Mouse (Mus musculus): ENCODE results near the gene Macf1. TPM values are rescaled to one million over a fixed set of nuclear protein-coding genes. Genes with fewer than 3 reads are reported as not detected.

The Macf1 gene
- polyA plus RNA-seq, 1 experiment from 2014 or later: 35.3 TPM

- H3K36me3 ChIP-seq (ENCODE audit: control insufficient read depth, insufficient read depth, low read length): no peaks in the 10 kb centered on the region
- H3K9ac ChIP-seq (ENCODE audit: low read length): no peak overlapping the region
- H3K4me2 ChIP-seq (ENCODE audit: low read depth, low read length): no peak overlapping the region
- no peaks in the 10 kb centered on the region for H3K27me3 ChIP-seq (ENCODE audit: control insufficient read depth, insufficient read depth, low read length)
- 81% methylated on average over 10 of the region's 10 CpGs for WGBS
- 0 out of 2 replicates have a peak overlapping the region, but pooled peaks have one; percentile 25 for H3K27ac ChIP-seq (ENCODE audit: low read length)
- no peak for ATAC-seq (ENCODE audit: insufficient read depth, low FRiP score)
- H3K9me3 ChIP-seq (replicated peaks; ENCODE audit: control insufficient read depth, low read length): no peaks in the 10 kb centered on the region
- H3K4me1 ChIP-seq (ENCODE audit: control insufficient read depth, insufficient read depth, low read length): peaks cover 6% of the 10 kb centered on the region
- no peak overlapping the region for H3K4me3 ChIP-seq (replicated peaks; ENCODE audit: low read length)
Observed at GRCm38 (mm10) chr4:123426429-123427080, 257.6 kb downstream of the Macf1 start.

- 0 out of 2 replicates have a peak, but pooled peaks have one; percentile 49 for ATAC-seq (ENCODE audit: insufficient read depth, low FRiP score)
- Histone ChIP-seq H3K9ac (ENCODE audit: low read length) (no peak overlapping the region), H3K27ac (ENCODE audit: low read length) (peak overlapping the region; percentile 66; the same call in 1 of the 2 replicates), H3K9me3 (replicated peaks; ENCODE audit: control insufficient read depth, low read length) (no peaks in the 10 kb centered on the region), H3K4me2 (ENCODE audit: low read depth, low read length) (no peak overlapping the region), H3K27me3 (ENCODE audit: control insufficient read depth, insufficient read depth, low read length) (no peaks in the 10 kb centered on the region), H3K36me3 (ENCODE audit: control insufficient read depth, insufficient read depth, low read length) (no peaks in the 10 kb centered on the region), H3K4me3 (replicated peaks; ENCODE audit: low read length) (no peak overlapping the region), H3K4me1 (ENCODE audit: control insufficient read depth, insufficient read depth, low read length) (peaks cover 6% of the 10 kb centered on the region)
- WGBS: 35% methylated on average over 1 of the region's 1 CpGs
Observed at GRCm38 (mm10) chr4:123425672-123426272, 258.4 kb downstream of the Macf1 start.

GRCm38 (mm10) chr4:123424050-123424449 is 260.1 kb downstream of the Macf1 start:
- ATAC-seq (ENCODE audit: insufficient read depth, low FRiP score): no peak
- H3K36me3 ChIP-seq (ENCODE audit: control insufficient read depth, insufficient read depth, low read length): no peaks in the 10 kb centered on the region
- H3K4me1 ChIP-seq (ENCODE audit: control insufficient read depth, insufficient read depth, low read length): peaks cover 6% of the 10 kb centered on the region
- no peaks in the 10 kb centered on the region for H3K27me3 ChIP-seq (ENCODE audit: control insufficient read depth, insufficient read depth, low read length)
- H3K9ac ChIP-seq (ENCODE audit: low read length): no peak overlapping the region
- no peak overlapping the region for H3K4me2 ChIP-seq (ENCODE audit: low read depth, low read length)
- H3K4me3 ChIP-seq (replicated peaks; ENCODE audit: low read length): no peak overlapping the region
- no peaks in the 10 kb centered on the region for H3K9me3 ChIP-seq (replicated peaks; ENCODE audit: control insufficient read depth, low read length)
- 89% methylated on average over 2 of the region's 2 CpGs for WGBS
- no peak overlapping the region for H3K27ac ChIP-seq (ENCODE audit: low read length)

- WGBS: 30% methylated on average over 6 of the region's 6 CpGs
- H3K9ac ChIP-seq (ENCODE audit: low read length): no peak overlapping the region
- peak; percentile 89 for ATAC-seq (ENCODE audit: insufficient read depth, low FRiP score)
- H3K4me1 ChIP-seq (ENCODE audit: control insufficient read depth, insufficient read depth, low read length): peaks cover 6% of the 10 kb centered on the region
- H3K27ac ChIP-seq (ENCODE audit: low read length): peak overlapping the region; percentile 3; the same call in 1 of the 2 replicates
- no peak overlapping the region for H3K4me3 ChIP-seq (replicated peaks; ENCODE audit: low read length)
- no peak overlapping the region for H3K4me2 ChIP-seq (ENCODE audit: low read depth, low read length)
- no peaks in the 10 kb centered on the region for H3K27me3 ChIP-seq (ENCODE audit: control insufficient read depth, insufficient read depth, low read length)
- no peaks in the 10 kb centered on the region for H3K9me3 ChIP-seq (replicated peaks; ENCODE audit: control insufficient read depth, low read length)
- no peaks in the 10 kb centered on the region for H3K36me3 ChIP-seq (ENCODE audit: control insufficient read depth, insufficient read depth, low read length)
Observed at GRCm38 (mm10) chr4:123422828-123423227, 261.3 kb downstream of the Macf1 start.

GRCm38 (mm10) chr4:123418032-123418431 is 266.1 kb downstream of the Macf1 start:
- H3K4me2 ChIP-seq (ENCODE audit: low read depth, low read length): no peak overlapping the region
- WGBS: 93% methylated on average over 3 of the region's 3 CpGs
- no peak overlapping the region for H3K4me3 ChIP-seq (replicated peaks; ENCODE audit: low read length)
- no peak overlapping the region for H3K27ac ChIP-seq (ENCODE audit: low read length)
- no peaks in the 10 kb centered on the region for H3K9me3 ChIP-seq (replicated peaks; ENCODE audit: control insufficient read depth, low read length)
- no peak for ATAC-seq (ENCODE audit: insufficient read depth, low FRiP score)
- H3K4me1 ChIP-seq (ENCODE audit: control insufficient read depth, insufficient read depth, low read length): peaks cover 5% of the 10 kb centered on the region
- H3K36me3 ChIP-seq (ENCODE audit: control insufficient read depth, insufficient read depth, low read length): no peaks in the 10 kb centered on the region
- H3K9ac ChIP-seq (ENCODE audit: low read length): no peak overlapping the region
- no peaks in the 10 kb centered on the region for H3K27me3 ChIP-seq (ENCODE audit: control insufficient read depth, insufficient read depth, low read length)

- Histone ChIP-seq H3K36me3 (ENCODE audit: control insufficient read depth, insufficient read depth, low read length) (no peaks in the 10 kb centered on the region), H3K4me1 (ENCODE audit: control insufficient read depth, insufficient read depth, low read length) (peaks cover 10% of the 10 kb centered on the region), H3K9me3 (replicated peaks; ENCODE audit: control insufficient read depth, low read length) (no peaks in the 10 kb centered on the region), H3K27ac (ENCODE audit: low read length) (no peak overlapping the region), H3K4me3 (replicated peaks; ENCODE audit: low read length) (no peak overlapping the region), H3K4me2 (ENCODE audit: low read depth, low read length) (no peak overlapping the region), H3K27me3 (ENCODE audit: control insufficient read depth, insufficient read depth, low read length) (no peaks in the 10 kb centered on the region), H3K9ac (ENCODE audit: low read length) (no peak overlapping the region)
- no peak for ATAC-seq (ENCODE audit: insufficient read depth, low FRiP score)
- 93% methylated on average over 1 of the region's 3 CpGs for WGBS
Observed at GRCm38 (mm10) chr4:123417478-123417877, 266.7 kb downstream of the Macf1 start.

GRCm38 (mm10) chr4:123416829-123417228 is 267.3 kb downstream of the Macf1 start:
- 90% methylated on average over 2 of the region's 2 CpGs for WGBS

GRCm38 (mm10) chr4:123415566-123415965 is 268.6 kb downstream of the Macf1 start:
- WGBS: 89% methylated on average over 1 of the region's 1 CpGs

More at GRCm38 (mm10) chr4:123416829-123417228, 267.3 kb downstream of the Macf1 start:
- Histone ChIP-seq H3K27ac (ENCODE audit: low read length) (no peak overlapping the region), H3K4me2 (ENCODE audit: low read depth, low read length) (no peak overlapping the region), H3K36me3 (ENCODE audit: control insufficient read depth, insufficient read depth, low read length) (no peaks in the 10 kb centered on the region), H3K9ac (ENCODE audit: low read length) (no peak overlapping the region), H3K4me1 (ENCODE audit: control insufficient read depth, insufficient read depth, low read length) (peaks cover 12% of the 10 kb centered on the region), H3K9me3 (replicated peaks; ENCODE audit: control insufficient read depth, low read length) (no peaks in the 10 kb centered on the region), H3K4me3 (replicated peaks; ENCODE audit: low read length) (no peak overlapping the region), H3K27me3 (ENCODE audit: control insufficient read depth, insufficient read depth, low read length) (no peaks in the 10 kb centered on the region)
- ATAC-seq (ENCODE audit: insufficient read depth, low FRiP score): no peak

GRCm38 (mm10) chr4:123413876-123414275 is 270.3 kb downstream of the Macf1 start:
- peaks cover 30% of the 10 kb centered on the region for H3K4me1 ChIP-seq (ENCODE audit: control insufficient read depth, insufficient read depth, low read length)
- no peaks in the 10 kb centered on the region for H3K27me3 ChIP-seq (ENCODE audit: control insufficient read depth, insufficient read depth, low read length)
- H3K27ac ChIP-seq (ENCODE audit: low read length): 0 out of 2 replicates have a peak overlapping the region, but pooled peaks have one; percentile 39
- no peak overlapping the region for H3K4me2 ChIP-seq (ENCODE audit: low read depth, low read length)
- ATAC-seq (ENCODE audit: insufficient read depth, low FRiP score): no peak
- H3K36me3 ChIP-seq (ENCODE audit: control insufficient read depth, insufficient read depth, low read length): no peaks in the 10 kb centered on the region
- H3K4me3 ChIP-seq (replicated peaks; ENCODE audit: low read length): no peak overlapping the region
- WGBS: 18% methylated on average over 2 of the region's 2 CpGs
- H3K9me3 ChIP-seq (replicated peaks; ENCODE audit: control insufficient read depth, low read length): no peaks in the 10 kb centered on the region
- no peak overlapping the region for H3K9ac ChIP-seq (ENCODE audit: low read length)

More at GRCm38 (mm10) chr4:123415566-123415965, 268.6 kb downstream of the Macf1 start:
- H3K27me3 ChIP-seq (ENCODE audit: control insufficient read depth, insufficient read depth, low read length): no peaks in the 10 kb centered on the region
- no peak overlapping the region for H3K4me2 ChIP-seq (ENCODE audit: low read depth, low read length)
- H3K4me1 ChIP-seq (ENCODE audit: control insufficient read depth, insufficient read depth, low read length): peaks cover 13% of the 10 kb centered on the region
- H3K9me3 ChIP-seq (replicated peaks; ENCODE audit: control insufficient read depth, low read length): no peaks in the 10 kb centered on the region
- H3K9ac ChIP-seq (ENCODE audit: low read length): no peak overlapping the region
- H3K4me3 ChIP-seq (replicated peaks; ENCODE audit: low read length): no peak overlapping the region
- no peak overlapping the region for H3K27ac ChIP-seq (ENCODE audit: low read length)
- H3K36me3 ChIP-seq (ENCODE audit: control insufficient read depth, insufficient read depth, low read length): no peaks in the 10 kb centered on the region
- no peak for ATAC-seq (ENCODE audit: insufficient read depth, low FRiP score)
